Mouse (Mus musculus) neural tube, embryonic 12.5 days (tissue): ENCODE data around the gene Phf5a. TPM values are rescaled to one million over a fixed set of nuclear protein-coding genes. Genes with fewer than 3 reads are reported as not detected.
A peak's percentile ranks its signal among the peaks of the same experiment; 100 is the strongest.

Experiments
- ATAC-seq: fragments of 200-750 bp; cut with Nextera tagmentation; 2 replicates; pipeline ENCODE4 v1.8.0; 2017; ENCODE audit warnings: low read depth, mild to moderate bottlenecking, moderate TSS enrichment, moderate library complexity; ENCODE audit not compliant: low FRiP score
- H3K27ac ChIP-seq: fragments of 300-500 bp; sonication (generic); 2 replicates; pipeline ENCODE4 v1.5.1; 2016
- H3K27me3 ChIP-seq: fragments of 300-500 bp; sonication (generic); replicated peaks from 2 replicates; pipeline ENCODE4 v1.6.1; 2016; ENCODE audit warnings: mild to moderate bottlenecking
- H3K36me3 ChIP-seq: fragments of 300-500 bp; sonication (generic); 2 replicates; pipeline ENCODE4 v1.6.1; 2016; ENCODE audit warnings: mild to moderate bottlenecking
- H3K4me1 ChIP-seq: fragments of 300-500 bp; sonication (generic); 2 replicates; pipeline ENCODE4 v1.6.1; 2016
- H3K4me2 ChIP-seq: fragments of 300-500 bp; sonication (generic); replicated peaks from 2 replicates; pipeline ENCODE4 v1.6.1; 2016; ENCODE audit warnings: mild to moderate bottlenecking
- H3K4me3 ChIP-seq: fragments of 300-500 bp; sonication (generic); 2 replicates; pipeline ENCODE4 v1.5.1; 2016
- H3K9ac ChIP-seq: fragments of 300-500 bp; sonication (generic); 2 replicates; pipeline ENCODE4 v1.6.1; 2016; ENCODE audit warnings: mild to moderate bottlenecking
- H3K9me3 ChIP-seq: fragments of 300-500 bp; sonication (generic); 2 replicates; pipeline ENCODE4 v1.6.1; 2016; ENCODE audit warnings: mild to moderate bottlenecking
- WGBS: fragments of 180-500 bp; shearing (Covaris S2); methylation state at CpG from one replicate; pipeline ENCODE4 v1.1.7; 2016; 5-methylcytosine and 5-hydroxymethylcytosine counted together
- polyA plus RNA-seq: library from polyadenylated mRNA; unstranded; fragments of >200 nt; fragmentation: Nextera tagmentation; extraction: Ambion mirVana; gene quantifications from 2 replicates; pipeline ENCODE4 v1.2.1, GENCODE M21; 2016

Gene Phf5a
- polyA plus RNA-seq, 1 experiment from 2014 or later, result 126 TPM

DNA sequence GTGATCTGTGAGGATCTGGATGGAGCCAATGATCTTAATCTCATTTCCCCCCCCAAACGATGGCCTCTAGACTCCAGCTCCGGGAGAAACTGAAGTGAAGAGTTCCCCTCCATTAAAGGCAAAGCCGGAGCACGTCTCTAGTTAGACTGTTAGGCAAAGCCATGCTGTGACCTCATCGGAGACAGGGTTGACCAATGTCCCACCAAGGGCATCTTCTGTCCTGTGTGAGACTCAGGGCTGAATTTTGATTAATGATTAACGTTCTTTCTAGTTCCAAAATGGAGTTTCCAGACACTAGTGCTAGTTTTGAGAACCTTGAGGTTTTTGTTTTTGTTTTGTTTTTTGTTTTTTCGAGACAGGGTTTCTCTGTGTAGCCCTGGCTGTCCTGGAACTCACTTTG lies 18.6 kb downstream of the Phf5a start:
- Histone ChIP-seq H3K36me3 (peaks cover 43% of the 10 kb centered on the region), H3K9ac (no peak overlapping the region), H3K9me3 (no peaks in the 10 kb centered on the region), H3K4me1 (peaks cover 5% of the 10 kb centered on the region; the same call in 1 of the 2 replicates), H3K27ac (no peak overlapping the region), H3K27me3 (no peaks in the 10 kb centered on the region), H3K4me2 (no peak overlapping the region), H3K4me3 (no peak overlapping the region)
- 92% methylated on average over 7 of the region's 7 CpGs for WGBS
- no peak for ATAC-seq

DNA sequence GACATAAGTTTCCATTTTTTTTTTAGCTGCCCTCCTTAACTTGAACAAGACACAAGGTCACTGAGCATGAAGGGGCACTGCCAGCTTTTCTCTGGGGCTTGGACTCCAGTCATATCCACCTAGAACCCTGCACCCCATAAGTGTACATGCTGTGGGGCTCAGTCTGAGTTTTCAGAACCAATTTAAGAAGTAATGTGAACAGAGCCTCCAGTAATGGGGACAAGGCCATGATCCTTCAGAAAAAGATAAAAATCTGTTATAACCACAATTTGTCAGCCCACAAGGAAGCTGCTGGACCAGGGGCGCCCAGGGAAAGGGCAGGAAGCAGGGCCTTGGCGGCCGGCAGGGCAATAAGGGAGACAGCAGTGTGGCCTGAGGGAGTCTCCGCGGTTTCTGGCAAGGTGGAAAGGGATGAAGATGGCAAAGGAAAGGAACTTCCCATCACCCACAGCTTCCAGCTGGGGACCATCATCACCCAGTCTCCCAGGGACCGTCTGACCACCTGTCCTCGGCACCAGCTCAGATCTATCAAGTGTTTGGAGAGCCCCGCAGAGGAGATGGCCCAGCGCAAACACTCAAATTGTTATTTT lies 19.2 kb downstream of the Phf5a start:
- WGBS, result 94% methylated on average over 9 of the region's 9 CpGs
- Histone ChIP-seq H3K4me3 (no peak overlapping the region), H3K4me2 (no peak overlapping the region), H3K36me3 (peaks cover 49% of the 10 kb centered on the region), H3K9ac (no peak overlapping the region), H3K27ac (no peak overlapping the region), H3K9me3 (no peaks in the 10 kb centered on the region), H3K27me3 (no peaks in the 10 kb centered on the region), H3K4me1 (peaks cover 5% of the 10 kb centered on the region; the same call in 1 of the 2 replicates)
- no peak for ATAC-seq

DNA sequence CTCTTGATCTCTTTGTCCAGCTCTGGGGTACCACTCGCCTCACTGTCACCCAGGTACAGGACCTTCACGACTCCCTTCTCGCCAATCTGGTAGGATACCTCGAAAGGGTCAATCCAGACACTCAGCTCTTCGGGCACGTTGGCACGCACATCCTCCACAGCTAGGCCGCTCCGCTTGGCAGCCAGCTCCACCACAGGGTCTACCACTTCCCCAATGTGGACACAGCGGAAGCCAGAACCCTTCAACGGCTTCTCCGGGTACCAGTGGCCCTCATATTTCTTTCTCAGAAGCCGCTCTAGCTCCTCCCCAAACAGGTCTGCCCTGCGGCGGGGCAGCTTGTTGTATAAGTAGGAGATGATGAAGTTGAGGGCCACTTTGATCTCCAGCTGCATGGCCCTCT lies 20.3 kb downstream of the Phf5a start:
- ATAC-seq, result no peak
- peaks cover 53% of the 10 kb centered on the region for H3K36me3 ChIP-seq
- H3K4me2 ChIP-seq, result no peak overlapping the region
- no peaks in the 10 kb centered on the region for H3K9me3 ChIP-seq
- no peak overlapping the region for H3K27ac ChIP-seq
- H3K9ac ChIP-seq, result no peak overlapping the region
- H3K4me3 ChIP-seq, result no peak overlapping the region
- 94% methylated on average over 15 of the region's 15 CpGs for WGBS
- H3K4me1 ChIP-seq, result peaks cover 5% of the 10 kb centered on the region; the same call in 1 of the 2 replicates
- no peaks in the 10 kb centered on the region for H3K27me3 ChIP-seq

DNA sequence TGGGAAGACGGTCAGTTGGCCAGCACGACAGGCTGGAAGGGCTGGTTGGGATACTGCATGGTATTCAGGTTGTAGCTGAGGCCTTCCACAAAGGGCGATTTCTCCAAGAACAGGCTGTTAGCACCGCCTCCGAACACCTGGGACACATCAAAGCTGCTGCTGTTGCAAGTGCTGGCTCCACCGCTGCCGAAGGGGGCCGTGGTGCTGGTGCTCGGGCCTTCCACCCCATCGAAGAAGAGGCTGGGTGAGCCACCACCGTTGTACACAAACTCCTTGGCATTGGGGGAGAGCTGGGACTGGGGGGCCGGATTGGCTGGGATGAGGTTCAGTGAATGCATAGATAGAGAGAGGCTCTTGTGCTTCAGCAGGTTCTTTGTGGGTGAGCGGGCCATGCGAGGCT lies 21.0 kb downstream of the Phf5a start:
- H3K4me1 ChIP-seq, result peaks cover 5% of the 10 kb centered on the region; the same call in 1 of the 2 replicates
- no peak for ATAC-seq
- WGBS, result 89% methylated on average over 14 of the region's 14 CpGs
- no peak overlapping the region for H3K9ac ChIP-seq
- no peaks in the 10 kb centered on the region for H3K9me3 ChIP-seq
- H3K27me3 ChIP-seq, result no peaks in the 10 kb centered on the region
- H3K36me3 ChIP-seq, result peaks cover 58% of the 10 kb centered on the region
- no peak overlapping the region for H3K4me3 ChIP-seq
- H3K27ac ChIP-seq, result no peak overlapping the region
- H3K4me2 ChIP-seq, result no peak overlapping the region

DNA sequence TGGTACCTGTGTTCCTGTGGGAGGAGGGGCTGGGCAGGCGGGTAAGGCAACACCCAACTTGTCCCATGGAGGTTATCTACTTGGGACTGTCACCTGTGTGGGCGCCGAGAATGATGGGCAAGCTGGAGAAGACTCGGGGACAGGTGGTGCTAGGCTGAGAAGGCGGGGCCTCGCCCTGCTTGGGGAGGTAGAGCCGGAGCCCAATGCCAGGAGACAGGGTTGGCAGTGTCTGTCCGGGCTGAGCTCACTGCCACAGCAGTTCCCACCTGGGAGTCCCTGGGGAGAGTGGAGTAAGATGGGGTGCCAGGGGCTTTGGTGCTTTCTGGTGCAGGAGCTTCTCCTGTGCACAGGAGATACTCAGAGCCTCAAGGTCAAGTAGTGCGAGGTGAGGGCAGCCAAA lies 22.6 kb downstream of the Phf5a start:
- ATAC-seq, result no peak
- 85% methylated on average over 9 of the region's 9 CpGs for WGBS
- Histone ChIP-seq H3K36me3 (peaks cover 58% of the 10 kb centered on the region), H3K9ac (no peak overlapping the region), H3K4me1 (no peaks in the 10 kb centered on the region), H3K27me3 (no peaks in the 10 kb centered on the region), H3K9me3 (no peaks in the 10 kb centered on the region), H3K4me3 (no peak overlapping the region), H3K27ac (no peak overlapping the region), H3K4me2 (no peak overlapping the region)

DNA sequence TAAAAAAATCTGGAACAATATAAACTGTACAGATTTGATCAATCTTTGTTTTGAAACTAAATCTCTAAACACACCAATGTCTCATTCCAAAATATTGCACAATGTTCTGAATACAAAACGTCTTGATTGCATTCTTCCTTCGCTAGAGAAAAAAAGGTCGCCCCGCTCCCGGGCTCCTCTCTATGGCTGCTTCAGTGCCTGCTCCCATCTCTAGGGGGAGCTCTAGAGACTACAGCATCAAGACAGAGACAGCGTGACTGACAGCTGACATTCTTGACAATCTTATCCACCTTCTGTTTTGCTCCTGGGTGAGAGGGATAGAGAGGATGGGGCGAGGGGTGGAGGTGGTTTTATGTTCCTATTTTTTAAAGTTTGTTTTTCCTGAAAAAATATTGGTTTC lies 23.4 kb downstream of the Phf5a start:
- Histone ChIP-seq H3K36me3 (peaks cover 55% of the 10 kb centered on the region), H3K27me3 (no peaks in the 10 kb centered on the region), H3K27ac (no peak overlapping the region), H3K4me3 (no peak overlapping the region), H3K4me1 (no peaks in the 10 kb centered on the region), H3K9me3 (no peaks in the 10 kb centered on the region), H3K4me2 (no peak overlapping the region), H3K9ac (no peak overlapping the region)
- 49% methylated on average over 7 of the region's 7 CpGs for WGBS
- ATAC-seq, result no peak

DNA sequence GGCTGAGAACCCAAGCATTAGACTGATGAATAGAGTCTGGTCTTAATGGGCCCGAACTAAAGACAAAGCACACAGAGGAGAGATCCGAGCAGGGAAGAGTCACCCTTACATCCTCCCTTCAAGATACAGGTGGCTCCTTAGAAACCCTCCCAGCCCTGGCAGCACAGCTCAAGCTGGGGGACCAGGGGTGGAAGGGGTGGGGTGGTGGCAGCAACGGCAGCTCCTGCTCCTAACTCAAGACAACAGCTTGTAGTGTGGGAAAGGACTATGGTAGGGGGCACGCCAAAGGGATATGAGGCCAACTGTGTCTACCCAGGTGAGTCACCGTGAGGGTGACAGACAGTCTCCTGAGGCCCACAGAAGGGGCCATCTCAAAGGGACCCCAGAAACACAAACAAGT lies 23.9 kb downstream of the Phf5a start:
- no peak overlapping the region for H3K4me3 ChIP-seq
- H3K36me3 ChIP-seq, result peaks cover 52% of the 10 kb centered on the region
- H3K4me1 ChIP-seq, result no peaks in the 10 kb centered on the region
- no peaks in the 10 kb centered on the region for H3K27me3 ChIP-seq
- no peak overlapping the region for H3K4me2 ChIP-seq
- no peak for ATAC-seq
- H3K9me3 ChIP-seq, result no peaks in the 10 kb centered on the region
- H3K27ac ChIP-seq, result no peak overlapping the region
- no peak overlapping the region for H3K9ac ChIP-seq
- 89% methylated on average over 5 of the region's 5 CpGs for WGBS

DNA sequence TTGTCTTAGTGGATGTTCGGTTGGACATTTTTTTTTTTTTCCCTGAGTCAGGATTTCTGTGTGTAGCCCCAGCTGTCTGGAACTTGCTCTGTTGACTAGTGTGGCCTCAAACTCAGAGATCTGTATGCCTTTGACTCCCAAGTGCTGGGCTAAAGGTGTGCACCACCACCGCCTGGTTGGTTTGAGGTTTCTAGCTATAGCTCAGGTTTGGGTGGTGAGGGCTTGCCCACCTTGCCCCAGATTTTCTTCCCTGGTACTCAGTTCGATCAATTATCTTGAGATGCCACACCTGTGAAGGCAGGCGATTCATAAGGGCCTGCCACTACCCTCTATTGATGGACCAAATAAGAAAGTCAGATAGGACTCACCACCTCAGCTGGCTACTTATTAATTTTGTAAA lies 24.6 kb downstream of the Phf5a start:
- 89% methylated on average over 4 of the region's 4 CpGs for WGBS
- Histone ChIP-seq H3K9me3 (no peaks in the 10 kb centered on the region), H3K4me3 (no peak overlapping the region), H3K4me1 (no peaks in the 10 kb centered on the region), H3K36me3 (peaks cover 48% of the 10 kb centered on the region), H3K27ac (no peak overlapping the region), H3K27me3 (no peaks in the 10 kb centered on the region), H3K9ac (no peak overlapping the region), H3K4me2 (no peak overlapping the region)
- ATAC-seq, result no peak

DNA sequence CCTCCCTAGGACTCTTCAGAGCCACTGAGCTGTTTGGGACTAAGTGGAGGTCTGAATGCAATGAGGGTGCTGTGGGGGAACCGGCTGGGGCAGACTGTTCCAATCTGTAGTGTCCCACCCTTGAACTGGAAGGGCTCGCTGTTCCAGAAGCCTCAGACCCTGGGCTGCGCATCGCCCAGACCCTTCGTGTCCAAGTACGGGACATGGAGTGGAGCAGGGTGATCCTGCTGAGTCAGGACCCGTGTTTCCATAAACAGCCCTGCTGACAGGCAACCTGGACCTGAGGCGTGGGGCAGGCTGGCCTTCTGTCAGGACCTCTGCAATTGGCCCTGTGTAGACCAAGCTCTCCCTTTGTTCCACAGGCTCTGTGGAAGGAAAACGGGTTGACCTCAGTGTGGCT lies 25.0 kb downstream of the Phf5a start:
- H3K27me3 ChIP-seq, result no peaks in the 10 kb centered on the region
- peaks cover 44% of the 10 kb centered on the region for H3K36me3 ChIP-seq
- H3K4me2 ChIP-seq, result no peak overlapping the region
- H3K4me3 ChIP-seq, result no peak overlapping the region
- H3K4me1 ChIP-seq, result no peaks in the 10 kb centered on the region
- H3K9me3 ChIP-seq, result no peaks in the 10 kb centered on the region
- 86% methylated on average over 9 of the region's 9 CpGs for WGBS
- H3K27ac ChIP-seq, result no peak overlapping the region
- no peak overlapping the region for H3K9ac ChIP-seq
- ATAC-seq, result no peak

DNA sequence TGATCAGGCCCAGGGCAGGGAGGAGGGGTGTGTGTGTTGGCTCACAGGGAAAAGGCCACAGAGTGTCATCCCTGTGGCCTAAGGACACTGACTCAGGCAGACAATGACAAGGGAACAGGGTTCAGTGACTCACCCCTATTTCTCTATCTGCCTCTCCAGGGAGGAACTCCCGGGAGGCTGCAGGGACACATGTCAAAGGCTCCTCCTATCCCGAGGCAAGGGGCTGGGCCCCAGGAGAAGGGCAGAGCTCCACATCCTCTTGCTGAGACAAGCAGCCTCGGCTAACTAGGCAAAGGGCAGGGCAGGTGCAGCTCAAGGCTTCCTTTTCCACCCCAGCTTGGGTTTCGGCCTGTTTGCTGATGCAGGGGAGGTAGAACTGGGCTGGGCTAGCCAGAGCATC lies 26.0 kb downstream of the Phf5a start:
- H3K27me3 ChIP-seq, result no peaks in the 10 kb centered on the region
- peaks cover 34% of the 10 kb centered on the region for H3K36me3 ChIP-seq
- ATAC-seq, result no peak
- H3K9me3 ChIP-seq, result no peaks in the 10 kb centered on the region
- H3K4me3 ChIP-seq, result no peak overlapping the region
- 0 out of 2 replicates have a peak overlapping the region, but pooled peaks have one; percentile 17 for H3K9ac ChIP-seq
- H3K4me2 ChIP-seq, result no peak overlapping the region
- WGBS, result 48% methylated on average over 4 of the region's 4 CpGs
- no peak overlapping the region for H3K27ac ChIP-seq
- H3K4me1 ChIP-seq, result no peaks in the 10 kb centered on the region

DNA sequence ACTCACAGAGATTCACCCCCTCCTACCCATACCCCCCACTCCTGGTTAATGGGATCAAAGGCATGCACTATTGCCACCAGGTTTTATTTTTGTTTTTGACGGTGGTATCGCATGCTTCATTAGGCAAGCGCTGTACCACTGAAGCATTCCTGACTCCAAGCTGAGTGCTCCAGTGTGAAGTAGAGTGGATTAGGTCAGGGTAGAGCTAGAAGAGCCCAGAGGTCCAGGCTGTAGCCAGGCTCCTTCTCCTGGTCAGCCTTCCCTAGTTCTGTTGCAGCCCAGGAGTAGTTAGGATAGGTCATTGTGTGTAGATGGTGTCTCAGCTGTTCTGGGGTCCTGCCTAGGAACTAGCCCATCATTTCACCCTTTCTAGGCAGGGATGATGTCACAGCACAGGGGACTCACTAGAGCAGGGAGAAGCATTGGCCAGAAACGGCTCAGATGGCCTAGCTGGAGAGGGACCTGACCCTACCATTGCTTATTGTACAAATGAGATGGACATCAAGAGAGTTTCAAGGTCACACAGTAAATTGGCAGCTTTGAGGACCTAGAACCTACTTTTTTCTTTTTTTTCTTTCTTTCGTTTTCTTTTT lies 26.6 kb downstream of the Phf5a start:
- 77% methylated on average over 5 of the region's 5 CpGs for WGBS
- peaks cover 28% of the 10 kb centered on the region for H3K36me3 ChIP-seq
- H3K4me1 ChIP-seq, result no peaks in the 10 kb centered on the region
- ATAC-seq, result no peak
- no peak overlapping the region for H3K4me3 ChIP-seq
- H3K9me3 ChIP-seq, result no peaks in the 10 kb centered on the region
- H3K27me3 ChIP-seq, result no peaks in the 10 kb centered on the region
- no peak overlapping the region for H3K9ac ChIP-seq
- no peak overlapping the region for H3K27ac ChIP-seq
- no peak overlapping the region for H3K4me2 ChIP-seq

DNA sequence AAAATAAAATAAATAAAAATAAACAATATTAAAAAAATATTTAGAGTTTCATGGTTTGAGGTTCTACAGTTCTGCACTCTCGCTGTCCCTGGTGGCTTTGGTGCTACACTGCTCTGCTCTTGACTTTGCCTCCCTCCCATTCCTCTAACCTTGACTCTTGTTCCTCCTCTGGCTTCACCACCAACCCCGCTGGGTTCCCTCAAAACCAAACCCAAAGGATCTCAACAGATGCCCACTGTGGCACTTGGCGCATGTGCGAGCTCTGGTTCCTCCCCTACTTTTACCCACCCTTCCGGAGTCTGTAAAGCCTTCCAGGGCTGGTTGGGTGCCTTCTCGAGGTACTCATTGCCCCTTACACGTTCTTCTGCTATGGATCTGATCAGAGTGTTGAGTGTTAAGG lies 29.4 kb downstream of the Phf5a start:
- no peaks in the 10 kb centered on the region for H3K9me3 ChIP-seq
- H3K27me3 ChIP-seq, result no peaks in the 10 kb centered on the region
- 86% methylated on average over 7 of the region's 7 CpGs for WGBS
- H3K9ac ChIP-seq, result no peak overlapping the region
- peaks cover 9% of the 10 kb centered on the region; the same call in 1 of the 2 replicates for H3K36me3 ChIP-seq
- H3K27ac ChIP-seq, result no peak overlapping the region
- no peaks in the 10 kb centered on the region for H3K4me1 ChIP-seq
- no peak for ATAC-seq
- no peak overlapping the region for H3K4me3 ChIP-seq
- H3K4me2 ChIP-seq, result no peak overlapping the region

DNA sequence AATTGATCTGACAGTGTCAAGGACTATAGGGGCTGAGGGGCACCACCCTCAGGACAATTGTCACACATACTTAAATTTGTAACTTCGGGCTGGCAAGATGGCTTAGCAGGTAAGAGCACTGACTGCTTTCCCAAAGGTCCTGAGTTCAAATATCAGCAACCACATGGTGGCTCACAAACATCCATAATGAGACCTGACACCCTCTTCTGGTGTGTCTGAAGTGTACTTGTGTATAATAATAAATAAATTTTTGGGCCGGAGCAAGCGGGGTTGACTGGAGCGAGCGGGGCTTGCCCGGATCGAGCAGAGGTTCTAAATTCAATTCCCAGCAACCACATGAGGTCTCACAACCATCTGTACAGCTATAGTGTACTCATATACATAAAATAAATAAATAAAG lies 31.4 kb downstream of the Phf5a start:
- ATAC-seq, result no peak
- WGBS, result 87% methylated on average over 7 of the region's 7 CpGs
- Histone ChIP-seq H3K27me3 (peaks cover 8% of the 10 kb centered on the region; the same call in 1 of the 2 replicates), H3K27ac (no peak overlapping the region), H3K9me3 (no peaks in the 10 kb centered on the region), H3K4me3 (no peak overlapping the region), H3K9ac (no peak overlapping the region), H3K4me2 (no peak overlapping the region), H3K36me3 (no peaks in the 10 kb centered on the region), H3K4me1 (peaks cover 8% of the 10 kb centered on the region; the same call in 1 of the 2 replicates)
